Mouse (Mus musculus) fibroblast of lung, adult 2 months (primary cell): ENCODE data around the gene Mctp2.
A peak's percentile ranks its signal among the peaks of the same experiment; 100 is the strongest.
"Not testable (repeated sequence)": the region's sequence is repeated elsewhere in the genome, so short reads cannot be mapped to it uniquely, and the experiment has no call there.

Source experiments
- DNase-seq: peaks from one replicate; pipeline ENCODE4 v3.0.0-alpha.2; 2011; ENCODE audit warnings: low read depth

Gene Mctp2

GRCm38 (mm10) chr7:72271546-72271945, 34.9 kb downstream of the Mctp2 start:
- DNase-seq = no peak

GRCm38 (mm10) chr7:72269994-72270393, 36.4 kb downstream of the Mctp2 start:
- no peak for DNase-seq

GRCm38 (mm10) chr7:72260766-72261655, 45.4 kb downstream of the Mctp2 start:
- no peak for DNase-seq

- DNase-seq = no peak
Observed at GRCm38 (mm10) chr7:72259045-72259444, 47.4 kb downstream of the Mctp2 start.

- not testable (repeated sequence) for DNase-seq
Observed at GRCm38 (mm10) chr7:72250326-72250725, 56.1 kb downstream of the Mctp2 start.

GRCm38 (mm10) chr7:72241269-72241668, 65.1 kb downstream of the Mctp2 start:
- DNase-seq = no peak

- peak; percentile 8 for DNase-seq
Observed at GRCm38 (mm10) chr7:72239782-72240493, 66.5 kb downstream of the Mctp2 start.

GRCm38 (mm10) chr7:72238575-72238974, 67.8 kb downstream of the Mctp2 start:
- DNase-seq = peak; percentile 29

GRCm38 (mm10) chr7:72234433-72234998, 71.9 kb downstream of the Mctp2 start:
- DNase-seq = no peak

GRCm38 (mm10) chr7:72231182-72231877, 75.1 kb downstream of the Mctp2 start:
- DNase-seq = no peak

GRCm38 (mm10) chr7:72229925-72230324, 76.5 kb downstream of the Mctp2 start:
- DNase-seq = no peak

GRCm38 (mm10) chr7:72223558-72223957, 82.8 kb downstream of the Mctp2 start:
- no peak for DNase-seq

- no peak for DNase-seq
Observed at GRCm38 (mm10) chr7:72222532-72222931, 83.9 kb downstream of the Mctp2 start.

GRCm38 (mm10) chr7:72218048-72218447, 88.4 kb downstream of the Mctp2 start:
- DNase-seq = no peak

GRCm38 (mm10) chr7:72215563-72216215, 90.7 kb downstream of the Mctp2 start:
- no peak for DNase-seq

GRCm38 (mm10) chr7:72210201-72210600, 96.2 kb downstream of the Mctp2 start:
- DNase-seq = no peak

- no peak for DNase-seq
Observed at GRCm38 (mm10) chr7:72209296-72209695, 97.1 kb downstream of the Mctp2 start.

- DNase-seq = no peak
Observed at GRCm38 (mm10) chr7:72206841-72207240, 99.6 kb downstream of the Mctp2 start.

- DNase-seq = no peak
Observed at GRCm38 (mm10) chr7:72195709-72196108, 110.7 kb downstream of the Mctp2 start.

GRCm38 (mm10) chr7:72193304-72193703, 113.1 kb downstream of the Mctp2 start:
- DNase-seq = no peak

GRCm38 (mm10) chr7:72181651-72182050, 124.8 kb downstream of the Mctp2 start:
- DNase-seq = no peak

GRCm38 (mm10) chr7:72169320-72169719, 137.1 kb downstream of the Mctp2 start:
- DNase-seq = no peak
